Mouse (Mus musculus) thymus, adult 2 months (tissue): ENCODE results near the gene Nfia. TPM values are rescaled to one million over a fixed set of nuclear protein-coding genes. Genes with fewer than 3 reads are reported as not detected.

Experiments
- DNase-seq: peaks from one replicate; pipeline ENCODE4 v3.0.0; 2021
- H3K27ac ChIP-seq: fragments of 200-500 bp; 2 replicates; pipeline ENCODE4 v1.5.1; 2012; ENCODE audit warnings: low read length, control low read depth; ENCODE audit not compliant: control insufficient read depth, insufficient read depth
- H3K27me3 ChIP-seq: fragments of 200-500 bp; 2 replicates; pipeline ENCODE4 v1.6.1; 2012; ENCODE audit warnings: mild to moderate bottlenecking, low read length, moderate library complexity, mixed read lengths; ENCODE audit not compliant: control insufficient read depth, insufficient read depth
- H3K36me3 ChIP-seq: fragments of 200-500 bp; 2 replicates; pipeline ENCODE4 v1.6.1; 2012; ENCODE audit warnings: mild to moderate bottlenecking, low read length, moderate library complexity; ENCODE audit not compliant: control insufficient read depth, insufficient read depth
- H3K4me1 ChIP-seq: fragments of 200-500 bp; replicated peaks from 2 replicates; pipeline ENCODE4 v1.6.1; 2012; ENCODE audit warnings: low read length; ENCODE audit not compliant: control insufficient read depth, insufficient read depth
- H3K4me3 ChIP-seq: fragments of 200-500 bp; 2 replicates; pipeline ENCODE4 v1.5.1; 2012; ENCODE audit warnings: mild to moderate bottlenecking, low read length, control low read depth, moderate library complexity; ENCODE audit not compliant: control insufficient read depth, insufficient read depth
- CTCF ChIP-seq: fragments of 200-500 bp; IDR thresholded peaks from 2 replicates; pipeline ENCODE4 v1.5.1; 2012; ENCODE audit warnings: mild to moderate bottlenecking, control low read depth, low read length, moderate library complexity, borderline replicate concordance; ENCODE audit not compliant: control insufficient read depth, poor library complexity, insufficient read depth; ENCODE audit errors: extremely low read depth
- POLR2A ChIP-seq: fragments of 200-500 bp; IDR thresholded peaks from 2 replicates; pipeline ENCODE4 v1.6.1; 2012; ENCODE audit warnings: mild to moderate bottlenecking, low read length, control low read depth, moderate library complexity; ENCODE audit not compliant: control insufficient read depth, poor library complexity, insufficient read depth; ENCODE audit errors: extremely low read depth
- WGBS: fragments of 180-500 bp; shearing (Covaris S2); methylation state at CpG from one replicate; pipeline ENCODE4 v1.1.7; 2018; 5-methylcytosine and 5-hydroxymethylcytosine counted together
- polyA plus RNA-seq: library from polyadenylated mRNA; depleted of rRNA; stranded (reverse); fragments of >200 nt; gene quantifications from 2 replicates; pipeline ENCODE4 v1.2.3, GENCODE M21; 2012

Nfia gene
- polyA plus RNA-seq, 1 experiment: 26.4 TPM

- no peak for DNase-seq
- Histone ChIP-seq H3K27ac (no peak overlapping the region), H3K27me3 (no peaks in the 10 kb centered on the region), H3K4me3 (no peak overlapping the region), H3K4me1 (no peaks in the 10 kb centered on the region), H3K36me3 (no peaks in the 10 kb centered on the region)
- WGBS: 89% methylated on average over 12 of the region's 12 CpGs
- TF ChIP-seq POLR2A (no peak), CTCF (no peak)
These were observed 231.0 kb downstream of the Nfia start for GRCm38 (mm10) chr4:98003323-98004107.

GRCm38 (mm10) chr4:98004108-98004625, 231.6 kb downstream of the Nfia start:
- no peak for DNase-seq
- Histone ChIP-seq H3K4me3 (no peak overlapping the region), H3K27me3 (no peaks in the 10 kb centered on the region), H3K4me1 (no peaks in the 10 kb centered on the region), H3K36me3 (no peaks in the 10 kb centered on the region), H3K27ac (no peak overlapping the region)
- 83% methylated on average over 11 of the region's 11 CpGs for WGBS
- TF ChIP-seq POLR2A: no peak
- no peak for TF ChIP-seq CTCF

GRCm38 (mm10) chr4:98004986-98005385, 232.5 kb downstream of the Nfia start:
- H3K36me3 ChIP-seq: no peaks in the 10 kb centered on the region
- H3K27me3 ChIP-seq: no peaks in the 10 kb centered on the region
- H3K4me1 ChIP-seq: no peaks in the 10 kb centered on the region
- no peak overlapping the region for H3K4me3 ChIP-seq
- H3K27ac ChIP-seq: no peak overlapping the region
- WGBS: 98% methylated on average over 6 of the region's 6 CpGs
- TF ChIP-seq POLR2A (no peak), CTCF (no peak)
- DNase-seq: no peak

- 86% methylated on average over 4 of the region's 4 CpGs for WGBS
- no peaks in the 10 kb centered on the region for H3K4me1 ChIP-seq
- TF ChIP-seq POLR2A (no peak), CTCF (no peak)
- H3K27me3 ChIP-seq: no peaks in the 10 kb centered on the region
- H3K4me3 ChIP-seq: no peak overlapping the region
- no peak overlapping the region for H3K27ac ChIP-seq
- H3K36me3 ChIP-seq: no peaks in the 10 kb centered on the region
- DNase-seq: no peak
These were observed 236.4 kb downstream of the Nfia start for GRCm38 (mm10) chr4:98008814-98009368.

GRCm38 (mm10) chr4:98009966-98010365, 237.4 kb downstream of the Nfia start:
- Histone ChIP-seq H3K36me3 (no peaks in the 10 kb centered on the region), H3K4me1 (no peaks in the 10 kb centered on the region), H3K27ac (no peak overlapping the region), H3K4me3 (no peak overlapping the region), H3K27me3 (no peaks in the 10 kb centered on the region)
- no peak for TF ChIP-seq POLR2A
- WGBS: 94% methylated on average over 2 of the region's 2 CpGs
- no peak for DNase-seq

- 96% methylated on average over 3 of the region's 3 CpGs for WGBS
- no peak overlapping the region for H3K4me3 ChIP-seq
These were observed 247.3 kb downstream of the Nfia start for GRCm38 (mm10) chr4:98019811-98020210.

More at GRCm38 (mm10) chr4:98019811-98020210, 247.3 kb downstream of the Nfia start:
- no peak for TF ChIP-seq CTCF
- no peak for TF ChIP-seq POLR2A
- Histone ChIP-seq H3K27me3 (no peaks in the 10 kb centered on the region), H3K4me1 (peaks cover 6% of the 10 kb centered on the region), H3K27ac (no peak overlapping the region), H3K36me3 (no peaks in the 10 kb centered on the region)
- DNase-seq: no peak
